Mouse (Mus musculus) spleen, adult 2 months (tissue): ENCODE measurements at regions not wholly inside any gene's neighbourhood (a gene's known extent, or its start where the extent isn't known, plus 50 kb on each side); places are given as distances from the start of the nearest gene placed in this dataset.
"Not testable (repeated sequence)": the region's sequence is repeated elsewhere in the genome, so short reads cannot be mapped to it uniquely, and the experiment has no call there.

Source experiments
- CTCF ChIP-seq: fragments of 200-500 bp; IDR thresholded peaks from 2 replicates; pipeline ENCODE4 v1.5.1; 2011; ENCODE audit warnings: mild to moderate bottlenecking, inconsistent platforms; ENCODE audit not compliant: insufficient read depth, insufficient read length, insufficient replicate concordance; ENCODE audit errors: extremely low read depth
- POLR2A ChIP-seq: fragments of 200-500 bp; IDR thresholded peaks from 2 replicates; pipeline ENCODE4 v1.6.1; 2011; ENCODE audit warnings: low read depth, low read length, inconsistent platforms

DNA sequence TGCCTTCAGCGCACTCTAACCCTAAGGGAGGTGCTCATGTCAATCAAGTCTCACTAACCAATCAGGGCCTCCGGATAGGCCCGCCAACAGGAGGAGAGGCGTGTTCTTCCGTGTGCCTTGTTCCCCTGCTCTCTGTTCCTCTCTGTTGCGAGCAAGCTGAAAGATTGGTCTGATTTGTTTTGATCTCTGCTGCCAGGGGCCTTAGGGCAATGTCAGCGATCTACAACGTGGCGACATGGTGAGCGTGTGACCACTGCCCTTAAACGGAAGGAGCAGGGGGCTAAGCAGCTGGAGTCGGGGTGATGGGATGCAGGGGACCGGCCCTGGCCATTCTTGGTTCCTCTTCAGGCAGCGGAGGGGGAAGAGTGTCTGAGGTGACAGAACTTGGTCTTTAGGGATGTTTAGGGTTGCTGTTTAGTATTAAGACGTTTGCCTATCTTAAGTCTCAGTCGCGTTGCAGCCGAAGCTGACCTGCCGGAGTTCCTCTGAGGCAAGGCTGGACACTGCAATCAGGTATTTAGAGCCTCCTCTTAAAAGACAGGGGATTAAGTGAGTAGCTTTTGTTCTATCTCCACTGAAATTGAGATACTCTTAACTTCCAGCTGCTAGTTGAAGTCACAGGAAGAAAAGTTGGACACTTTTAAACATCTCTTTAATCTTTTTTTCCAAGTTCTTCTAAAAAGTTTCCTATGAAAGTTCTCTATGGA, 234.4 kb upstream of the Cts3 start:
- not testable (repeated sequence) for TF ChIP-seq CTCF, POLR2A
